Mouse (Mus musculus) cortical plate, adult 2 months (tissue): ENCODE data around the gene B4galt3.

Experiments
- CTCF ChIP-seq: fragments of 200-500 bp; IDR thresholded peaks from 2 replicates; pipeline ENCODE4 v1.5.1; 2011; ENCODE audit warnings: mild to moderate bottlenecking, control low read depth, low read length; ENCODE audit not compliant: insufficient read depth; ENCODE audit errors: extremely low read depth
- POLR2A ChIP-seq: fragments of 200-500 bp; IDR thresholded peaks from 2 replicates; pipeline ENCODE4 v1.6.1; 2011; ENCODE audit warnings: mild to moderate bottlenecking, low read length, control low read depth; ENCODE audit not compliant: insufficient read depth; ENCODE audit errors: extremely low read depth

GRCm38 (mm10) chr1:171230215-171230614 is 39.9 kb upstream of the B4galt3 start:
- no peak for TF ChIP-seq CTCF
- TF ChIP-seq POLR2A: no peak
